Mouse (Mus musculus): ENCODE measurements around the gene Cck.

- TF ChIP-seq POLR2A (IDR thresholded peaks at IDR 0.05; ENCODE audit: control insufficient read depth, low read depth, low read length) (no peak), CTCF (IDR thresholded peaks at IDR 0.05; ENCODE audit: control insufficient read depth, insufficient read depth, insufficient replicate concordance, low read depth, low read length) (no peak)
These were observed at the start of gene Cck for GRCm38 (mm10) chr9:121495529-121495928.
